Mouse (Mus musculus) lung, embryonic 15.5 days (tissue): Measurements from ENCODE around the gene Fign. TPM values are rescaled to one million over a fixed set of nuclear protein-coding genes. Genes with fewer than 3 reads are reported as not detected.

ENCODE experiments used
- ATAC-seq: fragments of 200-750 bp; cut with Nextera tagmentation; 2 replicates; pipeline ENCODE4 v1.8.0; 2017; ENCODE audit warnings: moderate number of reproducible peaks, borderline replicate concordance; ENCODE audit not compliant: low FRiP score, low TSS enrichment; ENCODE audit errors: extremely low read depth
- H3K27ac ChIP-seq: fragments of 300-500 bp; sonication (generic); 2 replicates; pipeline ENCODE4 v1.5.1; 2015; ENCODE audit warnings: moderate library complexity, mild to moderate bottlenecking, inconsistent platforms
- H3K27me3 ChIP-seq: fragments of 300-500 bp; sonication (generic); 2 replicates; pipeline ENCODE4 v1.6.1; 2015; ENCODE audit warnings: inconsistent platforms
- H3K36me3 ChIP-seq: fragments of 300-500 bp; sonication (generic); 2 replicates; pipeline ENCODE4 v1.6.1; 2015; ENCODE audit warnings: inconsistent platforms
- H3K4me1 ChIP-seq: fragments of 300-500 bp; sonication (generic); 2 replicates; pipeline ENCODE4 v1.6.1; 2015; ENCODE audit warnings: inconsistent platforms
- H3K4me2 ChIP-seq: fragments of 300-500 bp; sonication (generic); 2 replicates; pipeline ENCODE4 v1.6.1; 2015; ENCODE audit warnings: inconsistent platforms, mild to moderate bottlenecking, moderate library complexity
- H3K4me3 ChIP-seq: fragments of 300-500 bp; sonication (generic); 2 replicates; pipeline ENCODE4 v1.5.1; 2015; ENCODE audit warnings: mild to moderate bottlenecking, inconsistent platforms
- H3K9ac ChIP-seq: fragments of 300-500 bp; sonication (generic); 2 replicates; pipeline ENCODE4 v1.6.1; 2015; ENCODE audit warnings: inconsistent platforms
- H3K9me3 ChIP-seq: fragments of 300-500 bp; sonication (generic); 2 replicates; pipeline ENCODE4 v1.6.1; 2016; ENCODE audit warnings: inconsistent platforms
- WGBS: fragments of 180-500 bp; shearing (Covaris S2); methylation state at CpG from one replicate; pipeline ENCODE4 v1.1.7; 2015; 5-methylcytosine and 5-hydroxymethylcytosine counted together
- polyA plus RNA-seq: library from polyadenylated mRNA; unstranded; fragments of >200 nt; fragmentation: Nextera tagmentation; extraction: Ambion mirVana; gene quantifications from 2 replicates; pipeline ENCODE4 v1.2.1, GENCODE M21; 2015

Fign gene
- 3.4 and 3.8 TPM in 2 replicates for polyA plus RNA-seq

DNA sequence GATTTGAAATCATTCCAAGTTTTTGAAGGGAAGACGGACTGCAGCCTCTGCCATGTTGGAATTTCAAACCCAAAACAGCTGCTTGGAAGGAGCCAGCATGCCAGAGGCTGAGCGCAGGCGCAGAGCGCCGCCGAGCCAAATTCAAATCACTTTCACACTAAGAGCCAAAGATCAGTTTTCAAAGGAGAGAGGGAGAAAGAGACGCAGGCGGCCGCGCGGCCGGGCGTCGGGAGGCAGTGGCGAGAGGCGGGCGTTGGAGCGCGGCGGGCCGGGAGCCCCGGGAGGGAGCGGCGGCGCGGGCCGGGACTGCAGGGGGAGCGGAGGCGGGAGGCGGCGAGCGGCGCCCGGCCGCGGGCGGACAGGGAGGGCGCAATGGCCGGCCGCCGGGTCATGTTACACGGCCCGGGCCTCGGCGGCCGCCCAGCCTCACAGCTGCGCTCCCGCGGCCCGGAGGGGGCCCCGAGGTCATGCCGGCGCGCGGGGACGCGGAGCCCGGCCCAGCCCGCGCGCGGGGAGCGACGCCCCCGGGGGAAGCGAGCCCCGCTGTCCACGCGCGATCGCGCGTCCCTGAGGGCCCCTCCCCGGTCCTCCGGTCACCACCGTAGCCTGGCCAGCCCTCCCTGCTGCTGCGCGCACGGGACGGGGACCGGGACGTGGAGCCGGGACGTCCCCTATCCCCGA is at the start of gene Fign:
TSS of gene Fign (minus strand) at position 102 of the 681 bp plus-strand sequence.
- Histone ChIP-seq H3K27ac (peak within 1 kb of the TSS; percentile 99), H3K9ac (peak within 1 kb of the TSS; percentile 79), H3K4me2 (peak within 1 kb of the TSS; percentile 82), H3K27me3 (no peaks in the 10 kb centered on the region), H3K36me3 (no peaks in the 10 kb centered on the region), H3K4me1 (peaks cover 12% of the 10 kb centered on the region), H3K4me3 (peak within 1 kb of the TSS; percentile 78), H3K9me3 (no peaks in the 10 kb centered on the region)
- under 1% methylated on average over 77 of the region's 85 CpGs for WGBS
- ATAC-seq: peak; percentile 90

DNA sequence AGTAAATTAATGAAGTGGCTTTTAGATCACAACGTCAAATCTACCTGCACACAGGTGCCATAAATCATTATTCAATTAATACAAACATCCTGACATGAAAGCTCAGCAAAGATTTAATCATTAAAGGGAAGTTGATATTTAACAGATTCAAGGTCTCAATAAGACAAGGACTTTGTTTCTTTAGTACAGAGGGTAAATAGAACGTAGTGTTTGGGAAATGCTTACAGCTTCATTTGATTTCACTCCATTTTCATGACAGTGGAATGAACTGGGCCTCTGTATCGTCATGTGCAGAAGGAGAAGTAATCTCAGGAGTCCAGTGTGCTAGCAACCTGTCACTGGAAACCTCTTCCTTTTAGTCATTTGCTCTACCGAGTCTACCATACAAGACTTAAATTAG is 35.8 kb upstream of the Fign start:
- no peaks in the 10 kb centered on the region for H3K36me3 ChIP-seq
- no peak overlapping the region for H3K4me3 ChIP-seq
- no peak overlapping the region for H3K27ac ChIP-seq
- ATAC-seq: no peak
- 48% methylated on average over 4 of the region's 4 CpGs for WGBS
- H3K4me1 ChIP-seq: no peaks in the 10 kb centered on the region
- no peaks in the 10 kb centered on the region for H3K27me3 ChIP-seq
- no peaks in the 10 kb centered on the region for H3K9me3 ChIP-seq
- no peak overlapping the region for H3K4me2 ChIP-seq
- no peak overlapping the region for H3K9ac ChIP-seq

DNA sequence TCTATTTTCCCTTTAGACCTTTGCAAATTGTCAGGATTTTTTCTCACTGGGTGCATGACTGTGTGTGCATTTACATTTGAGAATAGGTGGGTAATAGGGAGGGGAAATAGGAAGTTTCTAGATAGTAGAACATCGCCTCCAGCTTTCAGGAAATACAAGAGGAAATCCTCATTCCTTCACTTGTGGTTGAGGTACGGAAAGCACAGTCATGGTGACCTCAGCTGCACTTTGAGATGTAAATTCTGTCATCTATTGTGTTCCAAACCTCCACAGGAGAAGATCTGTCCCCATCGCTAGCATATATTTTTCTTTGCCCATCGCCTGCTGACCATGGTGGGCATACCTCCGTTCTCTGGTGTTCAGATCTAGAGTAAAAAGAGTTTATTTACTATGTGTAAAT is 22.7 kb upstream of the Fign start:
- Histone ChIP-seq H3K4me2 (no peak overlapping the region), H3K9ac (no peak overlapping the region), H3K27ac (no peak overlapping the region), H3K4me1 (no peaks in the 10 kb centered on the region), H3K4me3 (no peak overlapping the region), H3K27me3 (no peaks in the 10 kb centered on the region), H3K9me3 (no peaks in the 10 kb centered on the region), H3K36me3 (no peaks in the 10 kb centered on the region)
- ATAC-seq: no peak
- WGBS: 83% methylated on average over 5 of the region's 5 CpGs

DNA sequence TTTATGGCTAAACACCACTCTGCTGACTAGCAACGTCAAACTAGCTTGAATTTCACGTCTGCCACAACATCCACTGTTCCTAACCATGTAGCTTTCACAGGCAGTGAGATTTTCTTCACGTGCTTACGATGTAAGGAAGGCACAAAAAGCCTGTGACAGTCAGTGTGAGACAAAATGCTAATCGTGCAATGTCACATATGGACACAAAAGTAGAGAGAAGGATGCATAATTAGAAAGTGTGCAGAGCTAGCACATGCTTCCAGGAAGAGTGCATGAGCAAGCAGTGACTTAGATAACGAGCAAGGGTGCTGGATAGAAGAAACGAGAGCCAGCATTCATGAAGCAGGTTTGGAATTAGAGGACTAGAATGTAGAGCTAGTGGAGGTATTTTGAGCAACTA is 18.8 kb upstream of the Fign start:
- Histone ChIP-seq H3K4me1 (no peaks in the 10 kb centered on the region), H3K27ac (no peak overlapping the region), H3K36me3 (no peaks in the 10 kb centered on the region), H3K9ac (no peak overlapping the region), H3K4me2 (no peak overlapping the region), H3K27me3 (no peaks in the 10 kb centered on the region), H3K4me3 (no peak overlapping the region), H3K9me3 (no peaks in the 10 kb centered on the region)
- WGBS: 68% methylated on average over 7 of the region's 7 CpGs
- no peak for ATAC-seq

DNA sequence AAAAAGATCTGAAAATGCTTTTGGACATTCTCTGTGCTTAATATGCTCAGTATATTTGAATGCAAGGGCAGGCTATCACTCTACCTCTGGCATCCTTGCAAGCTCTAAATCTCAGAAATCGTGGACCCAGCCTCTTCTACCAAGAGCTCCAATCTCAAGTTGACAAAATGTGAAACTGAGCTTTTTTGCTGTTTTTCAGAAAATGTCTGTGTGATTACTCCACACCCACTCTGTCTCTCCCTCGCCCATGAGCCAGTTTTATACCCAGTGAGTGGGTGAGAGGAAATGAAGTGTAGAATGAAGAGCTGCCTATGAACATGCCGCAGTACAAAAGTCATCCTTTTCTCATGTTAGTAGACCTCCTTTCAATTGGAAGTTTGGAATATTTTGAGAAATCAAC is 13.3 kb upstream of the Fign start:
- Histone ChIP-seq H3K27me3 (no peaks in the 10 kb centered on the region), H3K4me1 (no peaks in the 10 kb centered on the region), H3K4me3 (no peak overlapping the region), H3K9me3 (no peaks in the 10 kb centered on the region), H3K27ac (no peak overlapping the region), H3K9ac (no peak overlapping the region), H3K4me2 (no peak overlapping the region), H3K36me3 (no peaks in the 10 kb centered on the region)
- 47% methylated on average over 3 of the region's 3 CpGs for WGBS
- ATAC-seq: no peak

DNA sequence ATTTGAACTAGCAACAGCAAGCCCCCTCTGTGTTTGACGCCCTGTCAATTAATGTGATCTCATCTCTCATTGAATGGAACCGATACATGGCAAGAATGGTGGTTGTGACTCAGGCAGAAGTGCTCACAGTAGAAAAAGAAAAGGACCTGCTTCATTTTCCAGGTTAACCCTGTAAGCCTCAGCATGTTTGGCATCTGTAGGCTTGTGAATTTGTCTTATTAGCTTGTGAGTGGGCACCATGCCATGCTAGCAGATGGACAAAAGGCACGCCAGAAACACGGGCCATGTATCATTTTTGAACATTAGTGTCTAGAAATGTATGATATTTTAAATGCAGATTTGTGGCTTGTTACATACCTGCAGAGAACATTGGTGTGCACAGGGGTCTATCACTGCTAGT is 12.0 kb upstream of the Fign start:
- Histone ChIP-seq H3K27ac (no peak overlapping the region), H3K9ac (no peak overlapping the region), H3K9me3 (no peaks in the 10 kb centered on the region), H3K27me3 (no peaks in the 10 kb centered on the region), H3K36me3 (no peaks in the 10 kb centered on the region), H3K4me3 (no peak overlapping the region), H3K4me2 (no peak overlapping the region), H3K4me1 (no peaks in the 10 kb centered on the region)
- no peak for ATAC-seq
- 76% methylated on average over 4 of the region's 4 CpGs for WGBS

DNA sequence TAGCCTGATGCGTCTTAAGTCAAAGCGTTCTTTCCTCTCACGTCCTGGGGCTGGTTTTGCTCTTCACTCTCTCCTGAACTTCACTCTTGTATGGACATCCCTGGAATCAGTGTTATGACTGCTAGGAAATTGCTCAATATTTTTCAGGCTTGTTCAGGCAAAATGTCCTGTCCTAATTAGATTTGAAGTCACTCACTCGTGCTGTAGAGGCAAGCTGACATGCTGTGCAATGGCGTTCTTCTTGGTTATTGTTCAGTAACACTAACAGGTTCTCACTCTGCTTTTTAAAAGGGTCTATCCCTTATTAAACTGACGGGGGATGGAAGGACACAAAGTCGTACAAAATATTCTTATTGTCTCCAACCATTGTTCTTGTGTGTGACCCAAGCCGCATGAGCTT is 10.2 kb upstream of the Fign start:
- Histone ChIP-seq H3K27ac (no peak overlapping the region), H3K4me1 (no peaks in the 10 kb centered on the region), H3K27me3 (no peaks in the 10 kb centered on the region), H3K36me3 (no peaks in the 10 kb centered on the region), H3K9ac (no peak overlapping the region), H3K4me3 (no peak overlapping the region), H3K4me2 (no peak overlapping the region), H3K9me3 (no peaks in the 10 kb centered on the region)
- ATAC-seq: no peak
- WGBS: 85% methylated on average over 8 of the region's 8 CpGs

DNA sequence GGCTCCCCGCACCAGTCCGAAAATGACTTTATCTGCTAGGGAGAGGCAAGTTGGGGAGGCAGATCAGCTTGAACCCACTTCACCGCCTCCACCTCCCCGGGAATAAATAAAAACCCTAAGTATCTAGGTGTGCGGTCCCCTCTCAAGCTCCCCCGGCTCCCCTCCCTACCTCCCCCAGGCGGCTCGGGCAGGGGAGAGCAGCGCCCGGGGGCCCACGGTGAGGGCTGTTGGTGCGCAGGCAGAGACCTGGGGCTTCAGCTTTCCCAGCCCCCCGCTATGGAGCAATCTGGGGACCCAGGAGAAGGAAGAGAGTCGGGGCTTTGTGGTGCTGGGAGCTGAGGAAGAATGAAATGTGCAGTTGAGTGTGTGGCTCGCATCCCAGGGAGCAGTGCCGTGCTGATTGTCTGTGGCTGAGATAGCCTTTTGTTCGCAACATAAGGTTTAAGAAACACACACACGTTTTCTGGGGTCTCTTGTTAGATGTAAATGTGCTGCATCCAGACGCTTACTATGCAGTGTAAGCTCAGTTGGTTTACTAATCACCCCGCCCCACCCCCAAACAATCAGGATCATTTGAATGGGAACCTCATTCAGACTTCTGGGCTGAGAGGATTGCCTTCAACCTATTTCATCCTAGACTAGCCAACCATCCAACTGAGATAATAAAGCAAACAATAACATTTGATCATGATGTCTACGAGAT is 931 bp upstream of the Fign start:
- Histone ChIP-seq H3K4me1 (peaks cover 12% of the 10 kb centered on the region), H3K27me3 (no peaks in the 10 kb centered on the region), H3K9ac (peak overlapping the region; percentile 79), H3K27ac (peak overlapping the region; percentile 99), H3K4me2 (peak overlapping the region; percentile 82), H3K9me3 (no peaks in the 10 kb centered on the region), H3K4me3 (peak overlapping the region; percentile 78), H3K36me3 (no peaks in the 10 kb centered on the region)
- peak; percentile 79 for ATAC-seq
- WGBS: 4% methylated on average over 21 of the region's 21 CpGs

DNA sequence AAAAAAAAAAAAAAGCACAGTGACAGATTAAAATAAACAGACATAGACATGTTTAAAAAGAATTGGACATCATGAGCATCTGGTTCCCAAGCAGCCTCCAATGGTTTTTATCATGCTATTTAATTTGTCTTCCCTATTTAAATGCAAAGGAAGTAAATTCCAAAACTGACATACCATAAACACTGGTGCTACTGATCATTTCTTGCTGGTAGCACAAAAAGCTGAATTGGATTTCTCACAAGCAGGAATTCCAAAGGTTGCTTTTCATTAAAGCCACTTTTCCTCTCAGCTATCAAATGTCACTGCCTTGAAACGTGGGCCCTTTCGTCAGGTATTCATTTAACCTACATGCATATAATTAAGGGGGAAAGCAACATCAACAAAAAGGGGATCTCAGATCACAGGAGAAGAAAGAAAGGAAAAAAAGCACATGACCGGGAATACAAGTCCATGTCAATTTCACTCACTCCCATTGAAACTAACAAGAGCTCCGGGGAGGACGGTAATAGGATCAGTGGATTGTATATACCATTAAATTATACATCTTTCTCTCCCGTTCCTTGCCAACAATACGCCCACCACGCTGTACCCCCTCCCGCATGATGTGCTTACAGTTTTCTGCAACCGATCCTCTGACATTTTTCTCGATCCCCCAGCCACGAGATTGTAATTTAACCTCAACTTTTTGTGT is 972 bp downstream of the Fign start:
- WGBS: under 1% methylated on average over 12 of the region's 12 CpGs
- peak overlapping the region; percentile 79 for H3K9ac ChIP-seq
- H3K27me3 ChIP-seq: no peaks in the 10 kb centered on the region
- peak overlapping the region; percentile 78 for H3K4me3 ChIP-seq
- peaks cover 12% of the 10 kb centered on the region for H3K4me1 ChIP-seq
- no peaks in the 10 kb centered on the region for H3K9me3 ChIP-seq
- no peak for ATAC-seq
- peak overlapping the region; percentile 82 for H3K4me2 ChIP-seq
- H3K27ac ChIP-seq: peak overlapping the region; percentile 99
- H3K36me3 ChIP-seq: no peaks in the 10 kb centered on the region

DNA sequence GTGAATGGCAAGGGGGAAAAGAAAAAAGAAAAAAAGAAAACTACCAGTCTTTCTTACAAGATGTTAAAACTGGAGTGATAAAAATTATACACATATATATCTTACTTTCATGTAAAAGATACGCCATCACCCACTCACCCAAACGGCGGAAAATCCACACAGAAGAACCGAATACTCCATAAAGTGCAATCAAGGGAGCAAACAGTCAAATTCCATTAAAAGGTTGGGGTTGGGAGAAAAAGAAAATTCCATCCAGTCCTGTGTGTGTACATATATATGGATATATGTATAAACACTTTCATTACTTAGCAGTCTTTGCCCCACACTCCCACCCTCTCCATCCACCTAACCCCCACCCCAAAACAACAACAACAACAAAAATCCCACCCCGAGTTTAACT is 1.7 kb downstream of the Fign start:
- Histone ChIP-seq H3K9ac (no peak overlapping the region), H3K36me3 (no peaks in the 10 kb centered on the region), H3K9me3 (no peaks in the 10 kb centered on the region), H3K27ac (peak overlapping the region; percentile 10; the same call in 1 of the 2 replicates), H3K27me3 (no peaks in the 10 kb centered on the region), H3K4me2 (peak overlapping the region; percentile 82), H3K4me1 (peaks cover 12% of the 10 kb centered on the region), H3K4me3 (peak overlapping the region; percentile 78)
- 34% methylated on average over 5 of the region's 5 CpGs for WGBS
- no peak for ATAC-seq

DNA sequence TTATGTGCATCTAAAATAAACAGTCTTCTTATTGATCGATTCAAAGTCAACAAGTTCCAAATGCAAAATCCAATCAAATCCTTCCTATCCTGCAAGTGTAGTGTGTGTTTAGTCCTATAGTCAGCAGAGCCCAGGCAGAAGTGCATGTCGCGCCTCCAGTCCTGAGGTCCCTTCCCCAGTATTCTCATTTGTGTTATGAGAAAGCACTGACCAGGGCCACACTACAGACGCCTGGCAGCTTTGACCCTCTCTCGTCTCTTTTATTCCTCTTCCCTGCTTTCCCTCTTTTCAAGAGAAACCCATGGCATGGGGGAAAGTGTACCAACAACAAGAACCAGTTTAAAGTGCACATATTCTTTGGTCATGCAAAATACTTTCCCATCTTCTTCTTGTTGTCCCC is 2.3 kb downstream of the Fign start:
- Histone ChIP-seq H3K9me3 (no peaks in the 10 kb centered on the region), H3K4me2 (peak overlapping the region; percentile 44), H3K9ac (no peak overlapping the region), H3K27ac (no peak overlapping the region), H3K4me1 (peaks cover 12% of the 10 kb centered on the region), H3K4me3 (peak overlapping the region; percentile 4; the same call in 1 of the 2 replicates), H3K27me3 (no peaks in the 10 kb centered on the region), H3K36me3 (no peaks in the 10 kb centered on the region)
- 49% methylated on average over 5 of the region's 5 CpGs for WGBS
- no peak for ATAC-seq

DNA sequence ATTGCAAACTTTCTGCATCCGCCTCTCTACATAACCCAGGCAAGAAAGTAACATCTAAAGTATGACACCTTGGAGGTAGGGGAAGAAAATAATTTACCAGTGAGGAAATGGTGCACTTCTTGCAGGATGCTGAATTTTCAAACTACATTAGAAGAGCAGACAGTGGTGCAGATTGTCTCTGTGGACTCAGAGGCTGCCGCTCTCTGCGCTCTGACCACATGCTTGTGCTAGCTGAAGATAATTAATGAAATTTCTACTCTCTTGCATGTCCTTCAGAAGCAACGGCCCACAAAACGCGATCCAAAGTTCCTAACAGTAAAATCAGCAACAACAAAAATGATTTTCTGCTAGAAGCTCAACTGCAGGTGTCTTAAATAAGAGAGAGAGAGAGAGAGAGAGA is 4.8 kb downstream of the Fign start:
- ATAC-seq: no peak
- Histone ChIP-seq H3K27ac (no peak overlapping the region), H3K4me1 (peaks cover 12% of the 10 kb centered on the region), H3K36me3 (no peaks in the 10 kb centered on the region), H3K27me3 (no peaks in the 10 kb centered on the region), H3K4me3 (no peak overlapping the region), H3K4me2 (no peak overlapping the region), H3K9me3 (no peaks in the 10 kb centered on the region), H3K9ac (no peak overlapping the region)
- WGBS: 65% methylated on average over 6 of the region's 6 CpGs
